Mouse (Mus musculus) bone marrow, adult 2 months (tissue): ENCODE data around the gene Xntrpc.

ENCODE experiments used
- CTCF ChIP-seq: fragments of 200-500 bp; IDR thresholded peaks from 2 replicates; pipeline ENCODE4 v1.5.1; 2011; ENCODE audit warnings: low read length, control low read depth; ENCODE audit not compliant: control insufficient read depth, insufficient read depth
- POLR2A ChIP-seq: fragments of 200-500 bp; IDR thresholded peaks from 2 replicates; pipeline ENCODE4 v1.6.1; 2011; ENCODE audit warnings: low read depth, mild to moderate bottlenecking, control low read depth, low read length, borderline replicate concordance; ENCODE audit not compliant: control insufficient read depth

DNA sequence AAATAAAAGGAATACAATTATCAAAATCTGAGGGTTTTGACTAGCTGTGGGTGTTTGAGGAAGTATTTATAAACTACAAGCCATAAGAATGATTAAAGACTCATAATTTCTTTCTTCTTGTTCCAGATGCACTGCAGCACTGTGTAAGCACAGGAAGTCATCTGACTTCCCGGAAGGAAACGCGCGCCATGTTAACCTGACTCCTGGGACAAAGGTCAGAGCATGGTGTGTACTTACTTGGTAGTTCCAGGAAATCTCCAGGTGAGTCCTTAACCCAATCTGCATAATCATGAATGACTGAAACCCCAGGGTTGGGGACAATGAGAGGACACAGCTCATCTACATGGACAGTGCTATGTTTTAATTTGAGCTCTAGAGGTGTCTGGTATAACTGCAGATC, 66.9 kb downstream of the Xntrpc start:
- TF ChIP-seq POLR2A = no peak
- no peak for TF ChIP-seq CTCF
